Mouse (Mus musculus): Measurements from ENCODE around the gene Rgs7bp. TPM values are rescaled to one million over a fixed set of nuclear protein-coding genes. Genes with fewer than 3 reads are reported as not detected.

Rgs7bp gene
- polyA plus RNA-seq, 1 experiment = under 0.01 TPM

DNA sequence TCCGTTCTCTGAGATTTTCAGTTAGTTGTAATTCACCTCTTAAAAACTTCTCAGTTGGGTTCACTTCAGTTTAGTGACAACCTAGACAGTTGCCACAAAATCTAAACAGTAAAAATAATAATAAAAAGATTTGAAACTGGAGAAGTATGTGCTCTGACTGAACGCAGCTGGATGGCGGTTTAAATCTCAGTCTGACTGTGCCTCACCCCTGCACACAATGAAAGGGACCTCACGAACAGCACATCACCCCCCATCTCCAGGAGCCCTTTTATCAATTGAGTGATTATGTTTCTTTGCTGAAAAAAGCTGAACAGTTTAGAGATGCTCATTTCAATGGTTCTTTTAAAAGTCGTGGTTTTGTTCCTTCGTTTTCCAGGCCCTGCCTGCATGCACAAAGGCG lies 146.0 kb downstream of the Rgs7bp start:
- no peaks in the 10 kb centered on the region for H3K36me3 ChIP-seq (ENCODE audit: control insufficient read depth, insufficient read depth)
- H3K4me3 ChIP-seq = no peak overlapping the region
- TF ChIP-seq E2F4 (IDR thresholded peaks at IDR 0.05; ENCODE audit: insufficient read depth) = no peak
- no peak for TF ChIP-seq SRF (IDR thresholded peaks at IDR 0.05; ENCODE audit: control insufficient read depth, insufficient read length, low read depth)
- no peak for TF ChIP-seq TCF3 (IDR thresholded peaks at IDR 0.05; ENCODE audit: insufficient read length, low read depth)
- no peak for TF ChIP-seq USF1 (IDR thresholded peaks at IDR 0.05; ENCODE audit: low read depth)
- no peak for TF ChIP-seq MYOD1 (IDR thresholded peaks at IDR 0.05; ENCODE audit: control insufficient read depth in 1 of 3, insufficient read length in 2 of 3, low read depth in 2 of 3)
- no peak for TF ChIP-seq CEBPB (IDR thresholded peaks at IDR 0.05; ENCODE audit: insufficient read depth, poor library complexity, severe bottlenecking)
- TF ChIP-seq POLR2A (IDR thresholded peaks at IDR 0.05; ENCODE audit: insufficient read length, low read depth) = no peak
- no peak for TF ChIP-seq TCF12 (IDR thresholded peaks at IDR 0.05; ENCODE audit: insufficient read depth, poor library complexity, severe bottlenecking)
- TF ChIP-seq POLR2AphosphoS2 (IDR thresholded peaks at IDR 0.05; ENCODE audit: insufficient read length, low read depth) = no peak
- no peak for TF ChIP-seq MYOG (IDR thresholded peaks at IDR 0.05; ENCODE audit: control insufficient read depth in 1 of 3, insufficient read depth in 1 of 3, insufficient read length in 2 of 3, low read depth in 2 of 3)

More for the DNA sequence above, 146.0 kb downstream of the Rgs7bp start:
- Histone ChIP-seq H3K79me2 (ENCODE audit: control insufficient read depth, insufficient read depth) (no peaks in the 10 kb centered on the region), H3ac (ENCODE audit: control insufficient read depth, insufficient read length) (no peak overlapping the region), H3K4me2 (ENCODE audit: low read depth) (no peak overlapping the region), H3K27me3 (ENCODE audit: control insufficient read depth, insufficient read depth, insufficient read length) (no peaks in the 10 kb centered on the region)

Other genes starting within 250 kb of the Rgs7bp start
- gene Cwc27, start 237.8 kb downstream of the Rgs7bp start, polyA plus RNA-seq (2012; fragmentation: generic; extraction: Trizol) = 5.4 TPM
- not detected for gene Shisal2b, start 191.0 kb downstream of the Rgs7bp start, polyA plus RNA-seq (2012; fragmentation: generic; extraction: Trizol)
- gene 4933425L06Rik, start 27.2 kb upstream of the Rgs7bp start, polyA plus RNA-seq (2012; fragmentation: generic; extraction: Trizol) = not detected
- not detected for gene Rnf180, start 239.9 kb upstream of the Rgs7bp start, polyA plus RNA-seq (2012; fragmentation: generic; extraction: Trizol)